Mouse (Mus musculus): ENCODE measurements around the gene Zfp420.

Zfp420 gene

GRCm38 (mm10) chr7:29904101-29904500, 44.3 kb downstream of the Zfp420 start:
- CTCF ChIA-PET = no interaction called here

GRCm38 (mm10) chr7:29905966-29906681, 46.3 kb downstream of the Zfp420 start, which contains the start of gene Zfp27:
Zfp27 (minus strand) TSS chr7:29906572.
- CTCF ChIA-PET = interaction anchor here (0.7 to 0.8 kb wide), 2 partner anchors 9 to 631 kb away, joined by 5 to 8 read pairs; no protein-coding TSS in a partner anchor

GRCm38 (mm10) chr7:29906682-29907058, 46.9 kb downstream of the Zfp420 start:
- CTCF ChIA-PET = interaction anchor here (0.5 to 0.8 kb wide), 3 partner anchors 9 to 771 kb away, joined by 5 to 8 read pairs (median 6); no protein-coding TSS in a partner anchor

GRCm38 (mm10) chr7:29907206-29907605, 47.4 kb downstream of the Zfp420 start:
- CTCF ChIA-PET = interaction anchor here (0.5 to 0.7 kb wide), 2 partner anchors 630 to 772 kb away, joined by 6 to 8 read pairs; no protein-coding TSS in a partner anchor

- CTCF ChIA-PET = interaction anchor here (0.6 kb wide), 2 partner anchors 89 to 395 kb away, joined by 3 to 10 read pairs; no protein-coding TSS in a partner anchor
Measured at GRCm38 (mm10) chr7:29908130-29908950, 48.6 kb downstream of the Zfp420 start, which contains the start of gene Zfp383. Zfp383 (plus strand) TSS chr7:29908223.

GRCm38 (mm10) chr7:29910252-29910651, 50.5 kb downstream of the Zfp420 start:
- CTCF ChIA-PET = interaction anchor here (0.5 kb wide), 1 partner anchor 10 kb away, joined by 3 read pairs; no protein-coding TSS in a partner anchor

- CTCF ChIA-PET = no interaction called here
Measured at GRCm38 (mm10) chr7:29912172-29912571, 52.4 kb downstream of the Zfp420 start.

- CTCF ChIA-PET = no interaction called here
Measured at GRCm38 (mm10) chr7:29917371-29918061, 57.7 kb downstream of the Zfp420 start.

GRCm38 (mm10) chr7:29918062-29918453, 58.3 kb downstream of the Zfp420 start:
- CTCF ChIA-PET = no interaction called here

GRCm38 (mm10) chr7:29921439-29922093, 61.8 kb downstream of the Zfp420 start:
- CTCF ChIA-PET = no interaction called here

GRCm38 (mm10) chr7:29922780-29923179, 63.0 kb downstream of the Zfp420 start:
- CTCF ChIA-PET = no interaction called here
